In the genomic region with DNA sequence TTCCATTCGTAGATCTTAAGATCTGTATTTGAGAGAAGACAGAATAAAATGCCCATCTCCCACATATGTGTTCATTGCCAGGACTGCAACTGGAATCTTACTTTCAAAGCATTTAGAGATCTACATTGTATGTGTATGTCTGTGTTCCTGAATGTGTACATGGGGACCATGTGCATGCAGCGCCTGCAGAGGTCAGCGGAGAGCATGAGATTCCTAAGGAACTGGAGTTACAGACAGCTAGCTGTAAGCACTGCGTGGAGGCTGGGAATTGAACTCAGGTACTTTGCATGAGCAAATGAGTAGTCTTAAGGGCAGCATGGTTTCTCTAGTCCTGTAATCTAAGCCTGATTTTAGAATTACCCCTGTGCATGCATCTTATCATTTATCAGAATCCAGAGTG, we compare ENCODE assay signal across 11 mouse cellular contexts.
DNase-seq lines count a peak whose midpoint lies in the region; ATAC-seq and TF ChIP-seq lines count a peak whose summit lies in the region.
"Had no signal": no experiment of that assay in that cellular context is flagged by ENCODE, and none has a peak within 500 bp of the region (broad histone marks: within the 10 kb centered on the region; RNA-seq: fewer than 3 reads in every experiment).

No protein-coding gene starts in this region.

- H3K4me3 ChIP-seq in forebrain, embryonic 11.5 days (ENCODE audit: low read depth, low read length): no peak overlapping the region
- H3K4me3 ChIP-seq in forebrain, embryonic 16.5 days (replicated peaks; ENCODE audit: low read length): no peak overlapping the region
- H3K4me3 ChIP-seq in limb, embryonic 11.5 days (ENCODE audit: low read depth, low read length): no peak overlapping the region
- no peak overlapping the region for H3K4me3 ChIP-seq in limb, embryonic 10.5 days
- H3K4me3 ChIP-seq in ES-E14 (ENCODE audit: insufficient read depth in 1 of 2, low read depth in 1 of 2, low read length in 2 of 2, poor library complexity in 1 of 2, severe bottlenecking in 1 of 2): no peak overlapping the region
- H3K4me3 ChIP-seq in embryonic fibroblast, embryonic 13.5 days (ENCODE audit: insufficient read depth, low read length): no peak overlapping the region
- H3K4me3 ChIP-seq: hindbrain, embryonic 13.5 days; stomach, embryonic 15.5 days had no signal

- no peak for TF ChIP-seq POLR2A in embryonic fibroblast, embryonic 13.5 days (IDR thresholded peaks at IDR 0.05; ENCODE audit: low read depth, low read length)

- H3K4me2 ChIP-seq in forebrain, embryonic 11.5 days (ENCODE audit: low read depth, low read length, severe bottlenecking): no peak overlapping the region
- no peak overlapping the region for H3K4me2 ChIP-seq in forebrain, embryonic 16.5 days (ENCODE audit: low read length)
- H3K4me2 ChIP-seq in limb, embryonic 11.5 days (ENCODE audit: low read depth, severe bottlenecking): no peak overlapping the region
- H3K4me2 ChIP-seq: hindbrain, embryonic 13.5 days; stomach, embryonic 15.5 days had no signal

- no peaks in the 10 kb centered on the region for H3K36me3 ChIP-seq in forebrain, embryonic 11.5 days (ENCODE audit: control insufficient read depth, insufficient read depth, low read length)
- H3K36me3 ChIP-seq in forebrain, embryonic 16.5 days (ENCODE audit: control insufficient read depth, insufficient read depth): no peaks in the 10 kb centered on the region
- H3K36me3 ChIP-seq in limb, embryonic 11.5 days (ENCODE audit: control insufficient read depth, insufficient read depth, low read length): no peaks in the 10 kb centered on the region
- no peaks in the 10 kb centered on the region for H3K36me3 ChIP-seq in limb, embryonic 10.5 days
- H3K36me3 ChIP-seq in ES-E14 (ENCODE audit: control insufficient read depth, insufficient read depth, low read length, poor library complexity, severe bottlenecking): no peaks in the 10 kb centered on the region
- H3K36me3 ChIP-seq: hindbrain, embryonic 13.5 days; stomach, embryonic 15.5 days had no signal

- no peaks in the 10 kb centered on the region; the same call in 1 of the 2 replicates for H3K4me1 ChIP-seq in forebrain, embryonic 11.5 days (replicated peaks; ENCODE audit: control insufficient read depth, insufficient read depth, low read length)
- H3K4me1 ChIP-seq in forebrain, embryonic 16.5 days (replicated peaks; ENCODE audit: control insufficient read depth, insufficient read depth, low read length): peaks cover 4% of the 10 kb centered on the region
- no peaks in the 10 kb centered on the region for H3K4me1 ChIP-seq in limb, embryonic 11.5 days (ENCODE audit: control insufficient read depth, insufficient read depth, low read length)
- peaks cover 7% of the 10 kb centered on the region for H3K4me1 ChIP-seq in limb, embryonic 10.5 days
- no peaks in the 10 kb centered on the region for H3K4me1 ChIP-seq in ES-E14 (ENCODE audit: control insufficient read depth in 2 of 2, insufficient read depth in 2 of 2, low read length in 2 of 2, poor library complexity in 1 of 2)
- no peaks in the 10 kb centered on the region for H3K4me1 ChIP-seq in embryonic fibroblast, embryonic 13.5 days (ENCODE audit: control insufficient read depth, insufficient read depth, low read length)
- H3K4me1 ChIP-seq: hindbrain, embryonic 13.5 days; stomach, embryonic 15.5 days had no signal

- no peak overlapping the region for H3K27ac ChIP-seq in forebrain, embryonic 11.5 days (ENCODE audit: low read depth, low read length)
- no peak overlapping the region for H3K27ac ChIP-seq in forebrain, embryonic 16.5 days (ENCODE audit: low read length)
- no peak overlapping the region for H3K27ac ChIP-seq in limb, embryonic 11.5 days (replicated peaks; ENCODE audit: low read depth, low read length)
- H3K27ac ChIP-seq in limb, embryonic 10.5 days: no peak overlapping the region
- H3K27ac ChIP-seq in ES-E14 (ENCODE audit: insufficient read depth, low read depth, low read length, poor library complexity, severe bottlenecking): no peak overlapping the region
- no peak overlapping the region for H3K27ac ChIP-seq in embryonic fibroblast, embryonic 13.5 days (ENCODE audit: insufficient read depth, low read length)
- H3K27ac ChIP-seq: hindbrain, embryonic 13.5 days; stomach, embryonic 15.5 days had no signal

- peak; percentile 55 for DNase-seq in forebrain, embryonic 11.5 days (ENCODE audit: low spot score)
- peak; percentile 31 for DNase-seq in limb, embryonic 11.5 days (ENCODE audit: low spot score)
- DNase-seq in limb, embryonic 10.5 days (ENCODE audit: low spot score): no peak
- peak; percentile 30 for DNase-seq in ES-E14 (ENCODE audit: low read depth, low spot score)
- DNase-seq in layer of hippocampus, adult 18-20 months (ENCODE audit: low spot score in 2 of 2): no peak
- DNase-seq in left cerebral cortex, postnatal 25 days (ENCODE audit: low spot score in 2 of 2): no peak
- DNase-seq: cerebellum, adult 18-20 months had no signal

- no peaks in the 10 kb centered on the region for H3K9me3 ChIP-seq in forebrain, embryonic 11.5 days (ENCODE audit: control insufficient read depth, low read length)
- no peaks in the 10 kb centered on the region for H3K9me3 ChIP-seq in forebrain, embryonic 16.5 days (ENCODE audit: control insufficient read depth, low read length)
- H3K9me3 ChIP-seq in limb, embryonic 11.5 days (ENCODE audit: control insufficient read depth, low read length): no peaks in the 10 kb centered on the region
- H3K9me3 ChIP-seq in limb, embryonic 10.5 days (replicated peaks): no peaks in the 10 kb centered on the region
- no peaks in the 10 kb centered on the region for H3K9me3 ChIP-seq in ES-E14 (ENCODE audit: control insufficient read depth, insufficient read depth, low read depth, low read length)
- H3K9me3 ChIP-seq: hindbrain, embryonic 13.5 days; stomach, embryonic 15.5 days had no signal

- TF ChIP-seq CTCF in embryonic fibroblast, embryonic 13.5 days (IDR thresholded peaks at IDR 0.05; ENCODE audit: borderline replicate concordance, insufficient read depth, low read length): peak; percentile 64; the same call in 1 of the 2 replicates

- intact Hi-C loops in left cerebral cortex, postnatal 25 days (cut with DNase I): no loop called here

- WGBS in forebrain, embryonic 11.5 days: 69% methylated on average over 4 of the region's 4 CpGs
- WGBS in forebrain, embryonic 16.5 days: 69% methylated on average over 4 of the region's 4 CpGs
- 79% methylated on average over 4 of the region's 4 CpGs for WGBS in limb, embryonic 11.5 days
- 79% methylated on average over 4 of the region's 4 CpGs for WGBS in limb, embryonic 10.5 days

- no peak for ATAC-seq in forebrain, embryonic 11.5 days (replicated peaks; ENCODE audit: low FRiP score)
- no peak for ATAC-seq in forebrain, embryonic 16.5 days
- no peak for ATAC-seq in limb, embryonic 11.5 days (ENCODE audit: insufficient number of reproducible peaks, low FRiP score, low TSS enrichment, low read depth)

- in situ Hi-C loops in ES-E14 (cut with MboI; ENCODE audit: low sequenced_read_pairs in 2 of 2, unreplicated experiment in 2 of 2): no loop called here

- H3K27me3 ChIP-seq in forebrain, embryonic 11.5 days (ENCODE audit: control insufficient read depth, insufficient read depth, low read length): no peaks in the 10 kb centered on the region
- no peaks in the 10 kb centered on the region for H3K27me3 ChIP-seq in forebrain, embryonic 16.5 days (replicated peaks; ENCODE audit: control insufficient read depth, insufficient read depth, low read length)
- H3K27me3 ChIP-seq in limb, embryonic 11.5 days (ENCODE audit: control insufficient read depth, insufficient read depth, low read length): no peaks in the 10 kb centered on the region
- no peaks in the 10 kb centered on the region for H3K27me3 ChIP-seq in limb, embryonic 10.5 days (ENCODE audit: low read depth, poor library complexity, severe bottlenecking)
- H3K27me3 ChIP-seq: hindbrain, embryonic 13.5 days; stomach, embryonic 15.5 days had no signal

- H3K9ac ChIP-seq in forebrain, embryonic 11.5 days (ENCODE audit: low read length): no peak overlapping the region
- H3K9ac ChIP-seq in forebrain, embryonic 16.5 days (replicated peaks; ENCODE audit: low read depth, low read length): no peak overlapping the region
- H3K9ac ChIP-seq in limb, embryonic 11.5 days (ENCODE audit: low read length): no peak overlapping the region
- H3K9ac ChIP-seq in ES-E14 (ENCODE audit: insufficient read depth, low read depth, low read length, poor library complexity, severe bottlenecking): no peak overlapping the region
- H3K9ac ChIP-seq: hindbrain, embryonic 13.5 days; stomach, embryonic 15.5 days had no signal

TF ChIP-seq in ES-E14, 5 proteins besides CTCF, POLR2A, EP300 and RAD21:
- TF ChIP-seq ZNF384 (IDR thresholded peaks at IDR 0.05; ENCODE audit: low read depth, low read length): no peak
- TF ChIP-seq ZC3H11A (IDR thresholded peaks at IDR 0.05; ENCODE audit: borderline replicate concordance, low read depth, low read length): no peak
- no peak for TF ChIP-seq HCFC1 (IDR thresholded peaks at IDR 0.05; ENCODE audit: borderline replicate concordance, insufficient read depth, low read length)
- no peak for TF ChIP-seq MAFK (IDR thresholded peaks at IDR 0.05; ENCODE audit: insufficient read depth, low read depth, low read length)
- TF ChIP-seq CHD2 (IDR thresholded peaks at IDR 0.05; ENCODE audit: low read depth, low read length): no peak

Comparison
In these comparisons a context has a peak if more than half of its experiments do, and no peak if none do; other contexts are left out.
1. DNase-seq: peak in forebrain, embryonic 11.5 days (single experiment), limb, embryonic 11.5 days (single experiment) and ES-E14 (single experiment); none in limb, embryonic 10.5 days (single experiment), layer of hippocampus, adult 18-20 months (0 of 2) and left cerebral cortex, postnatal 25 days (0 of 2).